Mouse (Mus musculus) bone marrow, adult 2 months (tissue): ENCODE data around the gene Pax2. TPM values are rescaled to one million over a fixed set of nuclear protein-coding genes. Genes with fewer than 3 reads are reported as not detected.
"Not testable (repeated sequence)": the region's sequence is repeated elsewhere in the genome, so short reads cannot be mapped to it uniquely, and the experiment has no call there.

Experiments used
- H3K27ac ChIP-seq: fragments of 200-500 bp; 2 replicates; pipeline ENCODE4 v1.5.1; 2012; ENCODE audit warnings: low read depth, mild to moderate bottlenecking, control low read depth, inconsistent platforms, low read length; ENCODE audit not compliant: control insufficient read depth, poor library complexity, insufficient read depth
- H3K4me1 ChIP-seq: fragments of 200-500 bp; 2 replicates; pipeline ENCODE4 v1.6.1; 2011; ENCODE audit warnings: low read length; ENCODE audit not compliant: control insufficient read depth, insufficient read depth
- H3K4me3 ChIP-seq: fragments of 200-500 bp; replicated peaks from 2 replicates; pipeline ENCODE3; 2011; ENCODE audit warnings: mild to moderate bottlenecking, low read depth, low read length, control low read depth; ENCODE audit not compliant: control insufficient read depth
- CTCF ChIP-seq: fragments of 200-500 bp; IDR thresholded peaks from 2 replicates; pipeline ENCODE4 v1.5.1; 2011; ENCODE audit warnings: low read length, control low read depth; ENCODE audit not compliant: control insufficient read depth, insufficient read depth
- POLR2A ChIP-seq: fragments of 200-500 bp; IDR thresholded peaks from 2 replicates; pipeline ENCODE4 v1.6.1; 2011; ENCODE audit warnings: low read depth, mild to moderate bottlenecking, control low read depth, low read length, borderline replicate concordance; ENCODE audit not compliant: control insufficient read depth
- WGBS: fragments of 180-500 bp; shearing (Covaris S2); methylation state at CpG from one replicate; pipeline ENCODE4 v1.1.7; 2018; 5-methylcytosine and 5-hydroxymethylcytosine counted together
- polyA plus RNA-seq: library from polyadenylated mRNA; stranded (reverse); fragments of >200 nt; gene quantifications from 2 replicates; pipeline ENCODE4 v1.2.4, GENCODE M21; 2011; ENCODE audit warnings: low replicate concordance; ENCODE audit not compliant: missing spikeins, insufficient read depth, insufficient read length

Gene Pax2
- polyA plus RNA-seq, 1 experiment = not detected

DNA sequence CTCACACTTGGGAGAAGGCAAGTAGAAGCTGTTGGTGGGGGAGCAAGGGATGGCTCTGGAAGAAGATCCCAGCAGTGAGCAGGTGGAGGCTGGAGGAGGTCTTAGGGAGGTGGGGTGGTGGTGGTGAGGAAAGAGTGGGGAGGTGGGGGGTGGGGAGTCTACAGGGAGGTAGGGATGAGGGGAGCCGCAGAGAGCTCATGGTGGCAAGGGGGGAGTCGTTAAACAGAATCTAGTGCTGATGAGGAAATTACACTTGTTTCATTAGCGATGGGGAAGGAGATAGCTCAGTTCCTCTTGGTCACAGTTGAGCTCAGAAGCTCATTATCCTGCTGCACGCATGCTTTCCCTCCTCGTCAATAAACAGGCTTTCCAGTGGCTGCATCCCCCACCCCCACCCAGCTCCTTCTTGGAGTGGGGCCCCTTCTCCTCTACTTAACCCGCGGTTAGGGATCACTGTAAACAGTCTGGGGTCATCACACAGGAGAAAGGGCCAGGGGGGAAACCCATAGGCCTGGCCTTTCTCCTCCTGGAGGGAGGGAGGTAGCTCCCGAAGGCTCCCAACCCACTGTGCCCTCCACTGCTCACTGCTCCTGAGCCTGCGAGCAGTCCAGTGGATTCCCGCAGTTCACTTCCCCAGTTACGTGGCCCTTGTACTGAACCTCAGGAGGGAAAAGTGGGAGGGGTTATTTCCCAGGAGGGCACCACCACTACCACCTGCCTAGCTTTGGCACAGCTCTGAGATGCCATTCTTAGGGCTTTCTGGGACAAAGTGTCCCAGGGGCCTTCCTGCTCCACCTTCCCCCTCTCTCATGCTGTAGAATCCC, 78.6 kb downstream of the Pax2 start:
- H3K4me3 ChIP-seq = no peak overlapping the region
- H3K4me1 ChIP-seq = no peaks in the 10 kb centered on the region
- H3K27ac ChIP-seq = no peak overlapping the region
- 6% methylated on average over 11 of the region's 11 CpGs for WGBS
- no peak for TF ChIP-seq POLR2A
- no peak for TF ChIP-seq CTCF

DNA sequence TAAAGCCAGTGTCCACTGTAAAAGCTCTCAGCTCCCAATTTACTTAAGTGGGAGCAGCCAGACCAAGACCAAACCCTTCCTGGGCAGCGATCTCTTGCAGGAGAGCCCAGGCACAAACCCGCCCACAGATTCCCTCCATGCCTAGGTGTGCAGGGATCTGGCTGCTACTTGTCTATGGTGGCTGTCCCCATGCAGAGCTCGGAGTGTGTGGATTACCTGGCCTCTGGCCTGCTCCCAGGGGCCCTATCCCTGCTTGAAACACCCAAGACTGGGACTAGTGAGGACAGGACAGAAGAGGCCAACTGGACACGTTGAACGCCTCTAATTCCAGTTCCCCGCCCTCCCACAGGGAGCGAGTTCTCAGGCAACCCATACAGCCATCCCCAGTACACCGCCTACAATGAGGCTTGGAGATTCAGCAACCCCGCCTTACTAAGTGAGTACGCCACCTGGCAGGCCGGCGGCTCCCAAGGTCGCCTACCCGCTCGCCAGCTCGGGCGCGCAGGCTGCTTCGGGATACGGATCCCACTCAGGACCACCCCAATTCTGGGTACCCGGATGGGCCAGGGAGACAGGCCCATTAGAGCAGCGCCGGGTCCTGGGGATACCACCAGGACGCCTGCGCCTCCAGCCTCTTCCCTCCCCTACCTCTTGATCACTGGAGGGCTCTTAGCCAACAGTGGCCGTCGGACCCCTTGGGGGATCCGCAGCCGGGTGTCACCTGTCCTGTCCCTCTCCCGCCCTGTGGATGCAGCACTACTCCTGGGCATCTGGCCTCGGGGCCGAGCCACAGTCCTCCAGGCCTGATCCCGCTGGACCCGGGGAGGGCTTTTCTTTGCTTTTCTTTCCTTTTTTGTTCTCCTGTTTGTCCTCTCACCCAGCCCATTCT, 79.4 kb downstream of the Pax2 start:
- TF ChIP-seq POLR2A = no peak; the same call in 1 of the 2 replicates
- TF ChIP-seq CTCF = no peak
- Histone ChIP-seq H3K4me3 (no peak overlapping the region), H3K27ac (no peak overlapping the region), H3K4me1 (no peaks in the 10 kb centered on the region)
- WGBS = 10% methylated on average over 34 of the region's 34 CpGs

DNA sequence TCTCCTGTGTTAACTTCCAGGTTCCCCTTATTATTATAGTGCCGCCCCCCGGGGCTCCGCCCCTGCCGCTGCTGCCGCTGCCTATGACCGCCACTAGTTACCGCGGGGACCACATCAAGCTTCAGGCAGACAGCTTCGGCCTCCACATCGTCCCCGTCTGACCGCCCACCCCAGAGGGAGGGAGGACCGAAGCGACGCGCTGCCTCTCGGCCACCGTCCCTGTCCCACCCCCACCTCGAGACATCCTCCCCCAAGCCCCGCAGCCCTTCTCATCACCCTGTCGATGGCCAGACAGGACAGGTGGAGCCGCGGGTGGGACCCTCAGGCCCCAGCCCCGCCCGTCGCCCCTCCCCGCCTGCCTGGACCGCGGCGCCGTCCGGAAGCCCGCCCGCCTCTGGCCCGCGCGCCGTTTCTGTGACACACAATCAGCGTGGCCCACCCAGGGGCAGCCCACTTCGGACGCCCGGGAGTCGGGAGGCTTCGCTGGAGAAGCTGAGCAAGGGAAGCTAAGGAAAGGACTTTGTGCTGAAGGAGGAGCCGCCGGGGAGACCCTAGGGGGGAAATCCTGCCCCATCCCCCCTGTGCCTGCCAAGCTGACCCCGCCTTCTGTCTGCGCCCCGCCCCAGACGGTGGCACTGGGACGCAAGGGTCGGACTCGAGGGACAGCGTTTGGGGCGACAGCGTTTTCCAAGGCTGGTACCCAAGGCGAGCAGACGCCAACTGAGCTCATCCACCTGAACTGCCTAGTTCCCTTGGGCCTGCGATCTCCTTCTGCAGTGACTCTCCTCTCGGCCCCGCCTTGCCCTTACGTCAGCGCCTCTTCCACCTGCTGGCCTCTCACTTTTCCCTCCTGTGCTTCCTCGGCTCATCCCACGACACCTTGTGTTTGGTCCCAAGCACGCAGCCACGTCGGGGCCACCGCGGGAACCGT, 80.4 kb downstream of the Pax2 start:
- H3K4me1 ChIP-seq = no peaks in the 10 kb centered on the region
- H3K4me3 ChIP-seq = no peak overlapping the region
- TF ChIP-seq CTCF (no peak), POLR2A (no peak; the same call in 1 of the 2 replicates)
- H3K27ac ChIP-seq = no peak overlapping the region
- WGBS = under 1% methylated on average over 70 of the region's 71 CpGs

DNA sequence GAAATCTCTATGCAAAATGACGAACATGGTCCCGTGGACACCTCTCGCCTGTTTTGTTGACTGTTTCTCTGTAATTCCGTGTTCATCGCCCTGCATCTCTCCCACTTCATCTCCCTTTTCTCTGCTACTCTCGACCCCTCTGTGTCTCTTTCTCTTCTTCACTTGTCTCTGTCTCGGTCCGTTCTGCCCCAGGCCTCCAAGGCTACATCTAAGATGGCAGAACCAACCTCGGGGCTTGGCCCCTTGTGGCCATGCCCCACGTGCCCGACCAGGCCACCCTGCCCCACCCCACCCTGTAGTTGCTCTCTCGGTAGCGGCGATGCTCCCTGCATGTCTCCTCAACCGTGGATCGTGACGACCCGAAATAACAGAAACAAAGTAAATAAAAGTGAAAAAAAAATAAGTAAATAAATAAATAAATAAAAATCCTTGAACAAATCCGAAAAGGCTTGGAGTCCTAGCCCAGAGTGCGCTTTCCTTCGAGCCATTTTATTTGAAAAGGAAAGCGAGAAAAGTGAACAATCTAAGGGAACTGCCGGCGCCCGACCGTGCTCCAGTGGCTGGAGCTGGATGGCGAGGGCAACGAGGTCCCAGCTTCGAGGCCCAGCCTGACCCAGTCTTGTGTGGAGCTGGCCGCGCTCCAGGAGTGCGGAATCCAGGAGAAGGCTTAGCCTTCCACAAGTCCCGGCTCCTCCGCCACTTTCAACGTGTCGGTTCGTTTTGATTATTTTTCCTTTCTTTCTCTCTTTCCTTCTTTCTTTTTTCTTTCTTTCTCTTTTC, 81.8 kb downstream of the Pax2 start:
- TF ChIP-seq CTCF = no peak
- no peak for TF ChIP-seq POLR2A
- no peak overlapping the region for H3K27ac ChIP-seq
- no peaks in the 10 kb centered on the region for H3K4me1 ChIP-seq
- no peak overlapping the region for H3K4me3 ChIP-seq
- 3% methylated on average over 37 of the region's 37 CpGs for WGBS

DNA sequence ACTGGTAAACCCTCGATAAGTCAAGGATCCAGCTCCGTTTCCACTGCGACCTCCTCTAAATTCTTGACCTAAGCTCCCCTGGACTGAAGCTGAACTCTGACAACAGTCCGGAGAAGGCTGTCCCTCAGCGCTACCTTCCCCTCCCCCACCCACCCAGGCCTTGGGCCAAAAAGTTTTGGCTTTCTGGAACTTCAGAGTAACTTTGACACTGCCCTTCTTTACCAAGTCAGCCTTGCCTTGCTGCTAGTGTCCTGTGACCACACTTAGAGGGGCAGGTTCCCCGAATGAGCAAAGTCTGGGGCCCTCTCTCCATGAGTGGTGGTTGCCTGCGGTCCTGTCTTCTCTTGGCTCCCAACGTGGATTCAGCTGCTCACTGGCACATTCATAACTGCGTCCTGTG, 82.5 kb downstream of the Pax2 start:
- WGBS = 13% methylated on average over 9 of the region's 9 CpGs
- no peak overlapping the region for H3K4me3 ChIP-seq
- H3K27ac ChIP-seq = no peak overlapping the region
- TF ChIP-seq CTCF (no peak), POLR2A (no peak)
- H3K4me1 ChIP-seq = no peaks in the 10 kb centered on the region

DNA sequence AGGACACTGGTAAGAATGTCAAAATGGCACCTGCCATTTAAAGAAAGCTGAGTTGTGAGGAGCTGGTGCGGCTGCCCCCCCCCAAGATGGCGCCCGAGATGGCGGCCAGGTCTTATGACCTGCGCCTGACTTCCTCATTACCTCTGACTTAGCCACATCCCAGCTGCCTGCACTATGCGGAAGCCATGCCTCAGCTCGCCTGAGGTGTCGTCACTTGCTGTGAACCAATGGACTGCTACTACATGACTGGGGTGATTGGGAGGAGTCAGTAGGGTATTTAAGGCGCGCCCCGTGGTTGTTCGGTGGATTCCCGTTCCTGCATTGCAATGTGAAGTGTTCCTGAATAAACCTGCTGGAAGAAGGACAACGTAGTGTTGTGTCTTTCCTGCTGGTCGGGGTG, 86.8 kb downstream of the Pax2 start:
- not testable (repeated sequence) for H3K4me3 ChIP-seq, H3K27ac ChIP-seq, H3K4me1 ChIP-seq
- WGBS = 84% methylated on average over 15 of the region's 15 CpGs

DNA sequence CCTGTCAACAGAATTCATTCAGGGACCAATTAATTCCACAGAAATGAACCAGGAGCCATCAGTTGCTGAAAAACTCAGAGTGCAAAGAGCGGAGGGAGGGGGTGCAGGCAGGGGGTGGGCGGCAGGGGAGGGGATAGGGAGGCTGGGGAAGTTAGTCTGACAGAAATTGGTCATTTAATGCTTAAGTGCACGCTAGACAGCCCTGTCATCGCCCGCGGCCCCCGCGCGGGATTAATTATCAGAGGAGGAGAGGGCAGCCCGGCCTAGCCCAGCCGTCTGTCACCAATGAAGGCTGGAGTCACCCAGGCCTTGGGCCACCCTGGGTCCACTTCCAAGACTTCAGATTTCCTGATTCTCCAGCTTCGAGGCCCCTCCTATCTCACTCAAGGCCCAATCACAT, 93.6 kb downstream of the Pax2 start:
- Histone ChIP-seq H3K27ac (no peak overlapping the region), H3K4me3 (no peak overlapping the region), H3K4me1 (no peaks in the 10 kb centered on the region)
- 88% methylated on average over 12 of the region's 12 CpGs for WGBS
- TF ChIP-seq CTCF (no peak), POLR2A (no peak)

DNA sequence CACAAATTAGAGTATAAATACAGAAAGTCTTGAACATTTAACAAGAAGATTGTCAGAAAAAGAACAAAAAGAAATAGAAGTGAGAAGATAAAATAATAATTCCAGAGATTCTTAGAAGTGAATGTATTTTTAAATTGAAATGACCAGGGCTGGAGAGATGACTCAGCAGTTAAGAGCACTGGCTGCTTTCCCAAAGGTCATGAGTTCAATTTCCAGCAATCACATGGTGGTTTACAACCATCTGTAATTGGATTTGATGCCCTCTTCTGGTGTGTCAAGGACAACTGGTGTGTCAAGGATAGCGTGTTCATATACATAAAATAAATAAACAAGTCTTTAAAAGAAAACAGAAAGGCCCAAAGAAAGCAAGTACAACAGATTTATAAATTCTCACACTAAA, 102.8 kb downstream of the Pax2 start:
- no peak overlapping the region for H3K27ac ChIP-seq
- no peak overlapping the region for H3K4me3 ChIP-seq
- H3K4me1 ChIP-seq = no peaks in the 10 kb centered on the region
- TF ChIP-seq POLR2A (no peak), CTCF (no peak)
- 81% methylated on average over 1 of the region's 1 CpGs for WGBS
